Mouse (Mus musculus) small intestine, adult 2 months (tissue): ENCODE measurements around the gene Gm1043.

Experiments used
- CTCF ChIP-seq: fragments of 200-500 bp; IDR thresholded peaks from 2 replicates; pipeline ENCODE4 v1.5.1; 2012; ENCODE audit warnings: low read depth, mild to moderate bottlenecking, control low read depth, inconsistent platforms, low read length, moderate library complexity, mixed read lengths; ENCODE audit not compliant: insufficient replicate concordance, insufficient read length; ENCODE audit errors: extremely low read depth
- POLR2A ChIP-seq: fragments of 200-500 bp; IDR thresholded peaks from 2 replicates; pipeline ENCODE4 v1.6.1; 2012; ENCODE audit warnings: low read depth, mild to moderate bottlenecking, control low read depth, inconsistent platforms, low read length, moderate library complexity

- no peak for TF ChIP-seq CTCF
- TF ChIP-seq POLR2A = no peak
Observed at GRCm38 (mm10) chr5:37212938-37213708, 128.0 kb downstream of the Gm1043 start.
